Mouse (Mus musculus): ENCODE results near the gene Gnb5.

DNA sequence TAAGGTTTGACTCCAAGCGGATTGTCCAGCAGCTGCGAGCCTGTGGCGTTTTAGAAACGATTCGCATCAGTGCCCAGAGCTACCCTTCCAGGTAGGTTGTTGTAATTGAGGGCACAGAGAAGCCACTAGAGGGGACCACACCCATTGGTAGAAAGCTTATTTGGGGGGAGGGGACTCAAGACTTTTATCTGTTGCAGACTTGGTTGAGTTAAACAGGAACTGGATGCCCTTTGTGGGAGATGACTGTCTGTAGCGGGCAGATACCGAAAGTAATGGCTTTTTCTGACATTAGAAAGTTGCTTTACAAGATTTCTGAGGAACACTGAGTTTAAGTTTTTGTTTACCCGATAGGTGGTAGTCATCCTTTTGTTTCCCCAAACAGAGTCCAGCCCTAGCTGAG is 34.5 kb upstream of the Gnb5 start:
- TF ChIP-seq EP300 (IDR thresholded peaks at IDR 0.05; ENCODE audit: low read length) (no peak), POLR2A (IDR thresholded peaks at IDR 0.05; ENCODE audit: low read depth, low read length) (no peak), MXI1 (IDR thresholded peaks at IDR 0.05; ENCODE audit: low read depth, low read length) (no peak)
